Mouse (Mus musculus): ENCODE data around the gene Fads2. TPM values are rescaled to one million over a fixed set of nuclear protein-coding genes. Genes with fewer than 3 reads are reported as not detected.

The Fads2 gene
- polyA plus RNA-seq, 1 experiment from 2014 or later, result 15.0 TPM

DNA sequence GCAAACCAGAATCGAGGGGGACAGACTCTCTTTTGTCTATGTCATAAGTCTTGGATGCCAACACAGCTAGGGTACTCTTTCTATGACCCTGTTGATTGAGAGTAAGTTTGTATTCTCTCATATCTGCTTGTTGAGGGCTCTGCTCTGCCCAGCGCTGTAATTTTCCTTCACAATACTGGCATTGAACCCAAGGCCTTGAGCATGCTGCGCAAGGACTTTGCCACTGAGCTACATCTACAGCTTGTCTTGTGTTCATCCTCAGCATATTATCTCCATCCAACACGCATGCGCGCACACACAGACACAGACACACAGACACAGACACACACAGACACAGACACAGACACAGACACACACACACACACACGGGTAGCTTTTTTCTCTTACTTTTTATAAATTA is 21.2 kb downstream of the Fads2 start:
- peaks cover under 1% of the 10 kb centered on the region; the same call in 1 of the 2 replicates for H3K9me3 ChIP-seq (ENCODE audit: control insufficient read depth, low read length)
- H3K27ac ChIP-seq (replicated peaks in 1 of 2; ENCODE audit: control insufficient read depth in 1 of 2, insufficient read depth in 1 of 2, low read depth in 2 of 2, low read length in 2 of 2), result no peak overlapping the region
- no peak overlapping the region for H3K4me2 ChIP-seq (ENCODE audit: low read length)
- no peak for ATAC-seq (ENCODE audit: insufficient number of reproducible peaks, insufficient read depth, low FRiP score, low read depth)
- peaks cover 89% of the 10 kb centered on the region for H3K36me3 ChIP-seq (ENCODE audit: control insufficient read depth, insufficient read depth, low read length)
- H3K9ac ChIP-seq (ENCODE audit: low read length), result no peak overlapping the region
- H3K4me3 ChIP-seq (ENCODE audit: control insufficient read depth in 1 of 2, insufficient read depth in 1 of 2, low read depth in 1 of 2, low read length in 2 of 2), result no peak overlapping the region
- WGBS, result 92% methylated on average over 7 of the region's 7 CpGs
- peaks cover 0 to 3% of the 10 kb centered on the region in 2 experiments; a peak in 1 of 4 replicates for H3K4me1 ChIP-seq (ENCODE audit: control insufficient read depth in 2 of 2, insufficient read depth in 2 of 2, low read length in 2 of 2)
- no peaks in the 10 kb centered on the region for H3K27me3 ChIP-seq (ENCODE audit: control insufficient read depth, insufficient read depth, low read length)

DNA sequence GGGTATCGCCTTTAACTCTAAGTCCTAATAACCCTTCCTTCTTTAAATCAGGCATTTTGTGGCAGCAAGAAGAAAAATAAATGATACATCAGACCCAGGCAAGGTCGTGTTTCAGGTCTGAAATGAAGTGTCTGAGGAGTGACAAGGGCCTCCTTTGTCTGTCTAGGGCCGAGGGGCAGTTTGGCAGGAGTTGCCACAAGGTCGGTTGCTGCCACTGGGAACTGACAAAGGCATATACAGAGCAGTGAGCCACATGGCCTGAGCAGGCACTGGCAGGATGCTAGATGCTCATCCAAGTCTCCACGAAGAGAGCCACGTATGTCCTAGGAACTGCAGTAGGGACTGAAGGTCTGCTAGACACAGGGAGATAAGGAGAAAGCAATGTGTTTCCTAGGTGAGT is 23.2 kb downstream of the Fads2 start:
- no peak for ATAC-seq (ENCODE audit: insufficient number of reproducible peaks, insufficient read depth, low FRiP score, low read depth)
- Histone ChIP-seq H3K9ac (ENCODE audit: low read length) (no peak overlapping the region), H3K36me3 (ENCODE audit: control insufficient read depth, insufficient read depth, low read length) (peaks cover 94% of the 10 kb centered on the region), H3K9me3 (ENCODE audit: control insufficient read depth, low read length) (peaks cover 5% of the 10 kb centered on the region; the same call in 1 of the 2 replicates), H3K27ac (replicated peaks in 1 of 2; ENCODE audit: control insufficient read depth in 1 of 2, insufficient read depth in 1 of 2, low read depth in 2 of 2, low read length in 2 of 2) (no peak overlapping the region), H3K4me3 (ENCODE audit: control insufficient read depth in 1 of 2, insufficient read depth in 1 of 2, low read depth in 1 of 2, low read length in 2 of 2) (no peak overlapping the region), H3K27me3 (ENCODE audit: control insufficient read depth, insufficient read depth, low read length) (no peaks in the 10 kb centered on the region), H3K4me1 (ENCODE audit: control insufficient read depth in 2 of 2, insufficient read depth in 2 of 2, low read length in 2 of 2) (peaks cover 0 to 3% of the 10 kb centered on the region in 2 experiments; a peak in 1 of 4 replicates), H3K4me2 (ENCODE audit: low read length) (no peak overlapping the region)
- WGBS, result 79% methylated on average over 6 of the region's 6 CpGs

DNA sequence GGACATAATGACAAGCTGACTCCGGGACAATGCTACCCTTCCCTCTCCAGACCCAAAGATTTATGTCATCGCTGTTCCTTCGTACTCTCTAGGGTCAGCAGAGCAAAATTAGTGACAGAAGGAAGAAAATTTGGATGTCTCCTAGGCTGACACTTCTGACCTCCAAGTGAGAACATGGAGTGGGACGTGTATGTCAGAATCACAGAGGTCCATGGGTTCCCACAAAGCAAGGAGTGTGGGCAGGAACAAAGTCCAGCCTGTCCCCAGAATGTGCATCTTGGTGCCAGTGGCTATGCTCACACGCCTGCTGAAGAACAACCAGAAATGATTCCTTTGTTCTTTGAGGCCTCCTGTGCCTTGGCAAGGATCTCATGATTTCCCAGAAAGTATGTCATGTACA is 28.4 kb downstream of the Fads2 start:
- Histone ChIP-seq H3K4me3 (ENCODE audit: control insufficient read depth in 1 of 2, insufficient read depth in 1 of 2, low read depth in 1 of 2, low read length in 2 of 2) (no peak overlapping the region), H3K4me2 (ENCODE audit: low read length) (no peak overlapping the region), H3K27me3 (ENCODE audit: control insufficient read depth, insufficient read depth, low read length) (no peaks in the 10 kb centered on the region), H3K4me1 (ENCODE audit: control insufficient read depth in 2 of 2, insufficient read depth in 2 of 2, low read length in 2 of 2) (no peaks in the 10 kb centered on the region), H3K36me3 (ENCODE audit: control insufficient read depth, insufficient read depth, low read length) (peaks cover 94% of the 10 kb centered on the region), H3K9me3 (ENCODE audit: control insufficient read depth, low read length) (peaks cover 5% of the 10 kb centered on the region; the same call in 1 of the 2 replicates), H3K27ac (replicated peaks in 1 of 2; ENCODE audit: control insufficient read depth in 1 of 2, insufficient read depth in 1 of 2, low read depth in 2 of 2, low read length in 2 of 2) (no peak overlapping the region), H3K9ac (ENCODE audit: low read length) (no peak overlapping the region)
- ATAC-seq (ENCODE audit: insufficient number of reproducible peaks, insufficient read depth, low FRiP score, low read depth), result no peak
- 95% methylated on average over 5 of the region's 5 CpGs for WGBS

DNA sequence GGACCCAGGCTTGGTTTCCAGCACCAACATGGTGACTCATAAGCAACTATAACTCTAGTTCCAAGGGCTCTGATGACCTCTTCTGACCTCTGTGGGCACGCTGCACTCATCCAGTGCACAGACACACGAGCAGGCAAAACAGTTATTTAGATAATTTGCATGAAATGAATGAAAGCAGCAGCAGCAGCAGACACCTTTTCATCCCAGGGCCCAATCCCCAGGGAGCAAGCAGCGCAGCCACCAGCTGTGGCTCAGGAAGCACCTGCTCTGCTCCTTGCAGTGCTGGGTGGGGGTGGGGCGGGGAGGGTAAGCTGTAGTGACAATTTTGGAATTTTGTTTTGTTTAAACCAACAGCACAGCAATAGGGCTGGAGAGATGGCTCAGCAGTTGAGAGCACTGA is 29.7 kb downstream of the Fads2 start:
- no peak overlapping the region for H3K27ac ChIP-seq (replicated peaks in 1 of 2; ENCODE audit: control insufficient read depth in 1 of 2, insufficient read depth in 1 of 2, low read depth in 2 of 2, low read length in 2 of 2)
- peaks cover 90% of the 10 kb centered on the region for H3K36me3 ChIP-seq (ENCODE audit: control insufficient read depth, insufficient read depth, low read length)
- H3K4me3 ChIP-seq (ENCODE audit: control insufficient read depth in 1 of 2, insufficient read depth in 1 of 2, low read depth in 1 of 2, low read length in 2 of 2), result no peak overlapping the region
- no peak overlapping the region for H3K4me2 ChIP-seq (ENCODE audit: low read length)
- H3K27me3 ChIP-seq (ENCODE audit: control insufficient read depth, insufficient read depth, low read length), result no peaks in the 10 kb centered on the region
- WGBS, result 87% methylated on average over 4 of the region's 4 CpGs
- H3K9ac ChIP-seq (ENCODE audit: low read length), result no peak overlapping the region
- no peak for ATAC-seq (ENCODE audit: insufficient number of reproducible peaks, insufficient read depth, low FRiP score, low read depth)
- peaks cover 5% of the 10 kb centered on the region; the same call in 1 of the 2 replicates for H3K9me3 ChIP-seq (ENCODE audit: control insufficient read depth, low read length)
- no peaks in the 10 kb centered on the region for H3K4me1 ChIP-seq (ENCODE audit: control insufficient read depth in 2 of 2, insufficient read depth in 2 of 2, low read length in 2 of 2)

DNA sequence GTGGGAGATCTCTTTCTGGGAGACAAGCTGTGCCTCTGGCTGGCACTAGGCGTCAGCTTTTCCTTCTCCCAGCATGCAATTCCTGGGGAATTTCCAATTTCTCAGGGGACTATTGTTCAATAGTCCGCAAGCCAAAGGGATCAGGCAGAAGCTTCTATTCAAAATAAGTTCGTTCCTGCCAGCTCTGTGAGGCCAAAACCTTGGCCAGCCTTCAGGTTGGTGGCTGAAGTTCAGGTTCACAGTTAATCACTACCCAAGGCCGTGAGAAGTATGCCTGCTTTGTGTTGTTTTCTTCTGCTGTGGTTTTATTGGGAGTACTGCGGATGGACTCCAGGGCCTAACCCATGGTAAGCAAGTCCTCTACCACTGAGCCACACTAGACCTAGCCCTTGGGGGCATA is 30.4 kb downstream of the Fads2 start:
- Histone ChIP-seq H3K27me3 (ENCODE audit: control insufficient read depth, insufficient read depth, low read length) (no peaks in the 10 kb centered on the region), H3K9me3 (ENCODE audit: control insufficient read depth, low read length) (peaks cover 5% of the 10 kb centered on the region; the same call in 1 of the 2 replicates), H3K4me3 (ENCODE audit: control insufficient read depth in 1 of 2, insufficient read depth in 1 of 2, low read depth in 1 of 2, low read length in 2 of 2) (no peak overlapping the region), H3K36me3 (ENCODE audit: control insufficient read depth, insufficient read depth, low read length) (peaks cover 91% of the 10 kb centered on the region), H3K27ac (replicated peaks in 1 of 2; ENCODE audit: control insufficient read depth in 1 of 2, insufficient read depth in 1 of 2, low read depth in 2 of 2, low read length in 2 of 2) (no peak overlapping the region), H3K4me2 (ENCODE audit: low read length) (no peak overlapping the region), H3K4me1 (ENCODE audit: control insufficient read depth in 2 of 2, insufficient read depth in 2 of 2, low read length in 2 of 2) (no peaks in the 10 kb centered on the region), H3K9ac (ENCODE audit: low read length) (no peak overlapping the region)
- no peak for ATAC-seq (ENCODE audit: insufficient number of reproducible peaks, insufficient read depth, low FRiP score, low read depth)
- WGBS, result 89% methylated on average over 5 of the region's 5 CpGs

DNA sequence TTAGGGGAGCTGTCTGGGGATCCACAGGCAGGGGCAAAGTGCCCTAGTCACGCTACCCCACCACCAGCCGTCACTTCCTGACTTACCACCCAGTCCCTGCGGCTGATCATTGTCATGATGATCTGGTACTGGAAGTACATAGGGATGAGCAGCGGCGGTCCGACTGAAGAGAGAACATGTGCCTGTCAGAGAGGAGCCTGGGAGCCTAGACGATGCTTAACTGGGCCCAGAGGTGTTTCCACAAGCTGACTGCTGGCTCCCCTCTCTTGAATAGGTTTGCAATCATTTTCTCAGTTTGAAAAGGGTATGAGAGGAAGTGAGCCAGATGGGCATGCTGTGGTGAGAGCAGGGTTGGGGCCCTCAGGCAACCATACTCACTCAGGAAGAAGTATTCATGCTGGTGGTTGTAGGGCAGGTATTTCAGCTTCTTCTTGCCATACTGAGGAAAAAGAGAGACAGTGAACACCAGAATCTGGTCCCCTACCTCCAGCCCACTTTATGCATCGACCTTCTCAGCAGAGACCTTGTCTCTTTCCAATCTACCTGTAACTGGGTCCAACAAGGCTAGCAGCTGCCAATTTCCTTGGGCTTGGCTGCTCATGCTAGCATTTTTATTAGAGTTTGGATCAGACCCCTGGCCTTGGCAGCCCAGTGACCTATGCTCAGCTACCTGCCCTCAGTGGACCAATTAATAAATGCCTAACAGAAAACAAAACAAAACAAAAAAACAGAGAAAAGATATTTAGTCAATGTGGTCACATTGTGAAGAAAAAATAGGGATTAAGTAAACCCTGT is 31.2 kb downstream of the Fads2 start:
- H3K27me3 ChIP-seq (ENCODE audit: control insufficient read depth, insufficient read depth, low read length), result no peaks in the 10 kb centered on the region
- peaks cover 89% of the 10 kb centered on the region for H3K36me3 ChIP-seq (ENCODE audit: control insufficient read depth, insufficient read depth, low read length)
- H3K4me2 ChIP-seq (ENCODE audit: low read length), result no peak overlapping the region
- peaks cover 5% of the 10 kb centered on the region; the same call in 1 of the 2 replicates for H3K9me3 ChIP-seq (ENCODE audit: control insufficient read depth, low read length)
- no peak overlapping the region for H3K27ac ChIP-seq (replicated peaks in 1 of 2; ENCODE audit: control insufficient read depth in 1 of 2, insufficient read depth in 1 of 2, low read depth in 2 of 2, low read length in 2 of 2)
- 95% methylated on average over 8 of the region's 8 CpGs for WGBS
- H3K4me3 ChIP-seq (ENCODE audit: control insufficient read depth in 1 of 2, insufficient read depth in 1 of 2, low read depth in 1 of 2, low read length in 2 of 2), result no peak overlapping the region
- no peaks in the 10 kb centered on the region for H3K4me1 ChIP-seq (ENCODE audit: control insufficient read depth in 2 of 2, insufficient read depth in 2 of 2, low read length in 2 of 2)
- ATAC-seq (ENCODE audit: insufficient number of reproducible peaks, insufficient read depth, low FRiP score, low read depth), result no peak
- H3K9ac ChIP-seq (ENCODE audit: low read length), result no peak overlapping the region

DNA sequence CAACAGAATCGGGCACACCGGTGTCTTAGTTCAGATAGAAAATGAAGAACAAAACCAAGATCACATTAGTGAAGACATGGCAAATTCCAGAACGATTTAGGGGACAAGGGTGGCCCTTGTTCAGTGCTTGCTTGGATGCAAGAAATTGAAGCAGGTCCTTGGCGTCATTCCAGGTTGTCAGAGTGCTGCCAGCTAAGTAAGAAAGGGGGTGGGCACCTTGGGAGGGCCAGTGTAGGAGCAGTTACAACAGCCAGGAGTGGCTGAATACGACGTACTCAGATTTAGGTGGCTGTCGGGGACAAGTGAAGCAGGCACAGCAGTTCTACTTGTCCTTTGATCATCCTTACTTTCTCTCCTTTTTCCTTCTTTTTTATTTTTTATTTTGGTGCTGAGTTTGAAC is 33.8 kb downstream of the Fads2 start:
- Histone ChIP-seq H3K9ac (ENCODE audit: low read length) (no peak overlapping the region), H3K4me1 (ENCODE audit: control insufficient read depth in 2 of 2, insufficient read depth in 2 of 2, low read length in 2 of 2) (peaks cover 0 to 8% of the 10 kb centered on the region in 2 experiments; a peak in 2 of 4 replicates), H3K27me3 (ENCODE audit: control insufficient read depth, insufficient read depth, low read length) (no peaks in the 10 kb centered on the region), H3K36me3 (ENCODE audit: control insufficient read depth, insufficient read depth, low read length) (peaks cover 82% of the 10 kb centered on the region), H3K9me3 (ENCODE audit: control insufficient read depth, low read length) (no peaks in the 10 kb centered on the region), H3K4me2 (ENCODE audit: low read length) (no peak overlapping the region), H3K4me3 (ENCODE audit: control insufficient read depth in 1 of 2, insufficient read depth in 1 of 2, low read depth in 1 of 2, low read length in 2 of 2) (no peak overlapping the region), H3K27ac (replicated peaks in 1 of 2; ENCODE audit: control insufficient read depth in 1 of 2, insufficient read depth in 1 of 2, low read depth in 2 of 2, low read length in 2 of 2) (no peak overlapping the region)
- ATAC-seq (ENCODE audit: insufficient number of reproducible peaks, insufficient read depth, low FRiP score, low read depth), result no peak
- WGBS, result 78% methylated on average over 7 of the region's 7 CpGs
